Mouse (Mus musculus) liver, embryonic 16.5 days (tissue): ENCODE measurements around the gene Itga9. TPM values are rescaled to one million over a fixed set of nuclear protein-coding genes. Genes with fewer than 3 reads are reported as not detected.

Experiments used
- ATAC-seq: fragments of 200-750 bp; cut with Nextera tagmentation; 2 replicates; pipeline ENCODE4 v1.8.0; 2017; ENCODE audit warnings: low read depth, mild to moderate bottlenecking, moderate number of reproducible peaks, moderate library complexity
- H3K27ac ChIP-seq: fragments of 300-500 bp; sonication (generic); 2 replicates; pipeline ENCODE4 v1.5.1; 2014; ENCODE audit warnings: mild to moderate bottlenecking, low read length
- H3K27me3 ChIP-seq: fragments of 300-500 bp; sonication (generic); 2 replicates; pipeline ENCODE4 v1.6.1; 2014; ENCODE audit warnings: low read depth, low read length, mixed read lengths; ENCODE audit not compliant: control insufficient read depth, insufficient read depth
- H3K36me3 ChIP-seq: fragments of 300-500 bp; sonication (generic); 2 replicates; pipeline ENCODE4 v1.6.1; 2014; ENCODE audit warnings: mild to moderate bottlenecking; ENCODE audit not compliant: control insufficient read depth, insufficient read depth
- H3K4me1 ChIP-seq: fragments of 300-500 bp; sonication (generic); 2 replicates; pipeline ENCODE4 v1.6.1; 2014; ENCODE audit warnings: low read depth, low read length, mixed read lengths; ENCODE audit not compliant: control insufficient read depth
- H3K4me2 ChIP-seq: fragments of 300-500 bp; sonication (generic); 2 replicates; pipeline ENCODE4 v1.6.1; 2014; ENCODE audit warnings: low read depth, low read length, mixed read lengths
- H3K4me3 ChIP-seq: fragments of 300-500 bp; sonication (generic); 2 replicates; pipeline ENCODE4 v1.5.1; 2014; ENCODE audit warnings: low read depth, mild to moderate bottlenecking, low read length
- H3K9ac ChIP-seq: fragments of 300-500 bp; sonication (generic); 2 replicates; pipeline ENCODE4 v1.6.1; 2014; ENCODE audit warnings: low read depth, low read length
- H3K9me3 ChIP-seq: fragments of 300-500 bp; sonication (generic); replicated peaks from 2 replicates; pipeline ENCODE4 v1.6.1; 2016; ENCODE audit warnings: low read length; ENCODE audit not compliant: control insufficient read depth
- WGBS: fragments of 180-500 bp; shearing (Covaris S2); extraction: QIAGEN DNeasy Blood & Tissue Kit; methylation state at CpG from one replicate; pipeline ENCODE4 v1.1.7; 2014; ENCODE audit not compliant: insufficient replicate concordance; 5-methylcytosine and 5-hydroxymethylcytosine counted together
- polyA plus RNA-seq: library from polyadenylated mRNA; unstranded; fragments of >200 nt; fragmentation: Nextera tagmentation; extraction: Ambion mirVana; gene quantifications from 2 replicates; pipeline ENCODE4 v1.2.1, GENCODE M21; 2015

The Itga9 gene
- polyA plus RNA-seq, 1 experiment from 2014 or later: 1.4 TPM

DNA sequence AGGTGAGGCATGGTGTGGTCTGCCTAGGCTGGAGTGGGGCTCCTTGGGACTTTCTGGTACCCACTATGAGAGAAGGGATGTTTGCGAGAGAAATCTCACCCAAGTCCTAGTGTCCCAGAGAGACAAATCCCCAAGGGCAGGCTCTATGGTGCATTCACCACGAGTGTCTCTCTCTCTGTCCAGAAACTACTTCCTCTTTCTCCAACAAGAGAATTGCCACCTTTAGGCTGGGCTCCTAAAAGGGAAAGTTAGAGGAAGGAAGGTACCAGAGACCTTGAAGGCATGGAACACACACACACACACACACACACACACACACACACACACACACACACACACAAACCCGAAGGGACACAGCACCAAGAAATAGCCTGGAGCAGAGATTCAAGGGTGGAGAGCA lies 315.4 kb downstream of the Itga9 start:
- Histone ChIP-seq H3K9ac (no peak overlapping the region), H3K36me3 (no peaks in the 10 kb centered on the region), H3K9me3 (no peaks in the 10 kb centered on the region), H3K4me2 (no peak overlapping the region), H3K4me3 (no peak overlapping the region), H3K4me1 (peaks cover 16% of the 10 kb centered on the region), H3K27me3 (0 out of 2 replicates have a peak, but pooled peaks cover 2% of the 10 kb centered on the region), H3K27ac (no peak overlapping the region)
- no peak for ATAC-seq
- WGBS: 32% methylated on average over 3 of the region's 3 CpGs

GRCm38 (mm10) chr9:118924554-118925085 lies 318.1 kb downstream of the Itga9 start:
- H3K27me3 ChIP-seq: no peaks in the 10 kb centered on the region
- no peaks in the 10 kb centered on the region for H3K36me3 ChIP-seq
- peaks cover 33% of the 10 kb centered on the region for H3K4me1 ChIP-seq
- H3K27ac ChIP-seq: no peak overlapping the region
- H3K9me3 ChIP-seq: no peaks in the 10 kb centered on the region
- no peak for ATAC-seq
- 28% methylated on average over 16 of the region's 16 CpGs for WGBS
- peak overlapping the region; percentile 98 for H3K4me2 ChIP-seq
- H3K4me3 ChIP-seq: peak overlapping the region; percentile 81
- peak overlapping the region; percentile 74 for H3K9ac ChIP-seq

- H3K9ac ChIP-seq: peak overlapping the region; percentile 83
- WGBS: under 1% methylated on average over 53 of the region's 53 CpGs
- H3K4me2 ChIP-seq: peak overlapping the region; percentile 98
- H3K4me3 ChIP-seq: peak overlapping the region; percentile 81
- H3K36me3 ChIP-seq: no peaks in the 10 kb centered on the region
- no peaks in the 10 kb centered on the region for H3K9me3 ChIP-seq
- H3K27ac ChIP-seq: peak overlapping the region; percentile 88
- peaks cover 33% of the 10 kb centered on the region for H3K4me1 ChIP-seq
- peak; percentile 85 for ATAC-seq
- H3K27me3 ChIP-seq: no peaks in the 10 kb centered on the region
These were observed 319.0 kb downstream of the Itga9 start for GRCm38 (mm10) chr9:118925286-118926110.

DNA sequence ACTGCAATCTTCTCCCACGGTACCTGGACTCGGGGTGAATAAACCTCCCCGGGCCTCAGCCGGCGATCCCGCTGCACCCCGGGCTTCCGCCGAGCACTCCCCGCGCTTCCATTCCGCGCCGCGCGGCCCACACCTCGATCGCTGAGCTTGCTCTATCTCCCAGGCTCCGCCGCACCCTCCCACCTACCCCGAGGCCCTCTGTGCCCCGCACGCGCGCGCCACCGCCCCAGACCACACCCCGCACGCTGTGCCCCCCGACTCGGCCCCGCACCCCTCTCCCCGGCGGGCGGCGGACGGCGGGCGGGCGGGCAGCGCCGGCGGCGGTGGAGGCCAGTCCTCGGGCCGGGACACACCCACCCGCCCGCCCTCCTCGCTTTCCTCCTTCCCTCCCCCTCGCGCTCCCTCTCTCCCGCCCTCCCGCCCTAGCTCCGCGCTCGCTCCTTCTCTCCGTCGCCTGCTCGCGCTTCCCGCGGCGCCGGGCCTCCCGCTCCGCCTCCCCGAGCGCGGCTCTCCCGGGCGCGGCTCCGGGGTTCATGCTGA lies 319.7 kb downstream of the Itga9 start, which contains the start of gene Ctdspl:
Gene Ctdspl, plus strand, starts transcription at position 343 of the 540 bp plus-strand sequence.
- under 1% methylated on average over 42 of the region's 73 CpGs for WGBS
- peak; percentile 72 for ATAC-seq
- H3K27me3 ChIP-seq: no peaks in the 10 kb centered on the region
- peak within 1 kb of the TSS; percentile 81 for H3K4me3 ChIP-seq
- H3K9me3 ChIP-seq: no peaks in the 10 kb centered on the region
- peaks cover 33% of the 10 kb centered on the region for H3K4me1 ChIP-seq
- H3K4me2 ChIP-seq: peak within 1 kb of the TSS; percentile 98
- peak within 1 kb of the TSS; percentile 83 for H3K9ac ChIP-seq
- H3K27ac ChIP-seq: peak within 1 kb of the TSS; percentile 88
- H3K36me3 ChIP-seq: no peaks in the 10 kb centered on the region

- Histone ChIP-seq H3K27ac (peak overlapping the region; percentile 71), H3K4me1 (peaks cover 33% of the 10 kb centered on the region), H3K4me3 (peak overlapping the region; percentile 81), H3K27me3 (no peaks in the 10 kb centered on the region), H3K4me2 (peak overlapping the region; percentile 98), H3K36me3 (no peaks in the 10 kb centered on the region), H3K9me3 (no peaks in the 10 kb centered on the region), H3K9ac (peak overlapping the region; percentile 83)
- ATAC-seq: peak; percentile 1; the same call in 1 of the 2 replicates
- 2% methylated on average over 48 of the region's 68 CpGs for WGBS
These were observed 320.3 kb downstream of the Itga9 start for GRCm38 (mm10) chr9:118926688-118927321.

GRCm38 (mm10) chr9:118927501-118927900 lies 321.0 kb downstream of the Itga9 start:
- peak overlapping the region; percentile 83 for H3K9ac ChIP-seq
- WGBS: 15% methylated on average over 8 of the region's 8 CpGs

DNA sequence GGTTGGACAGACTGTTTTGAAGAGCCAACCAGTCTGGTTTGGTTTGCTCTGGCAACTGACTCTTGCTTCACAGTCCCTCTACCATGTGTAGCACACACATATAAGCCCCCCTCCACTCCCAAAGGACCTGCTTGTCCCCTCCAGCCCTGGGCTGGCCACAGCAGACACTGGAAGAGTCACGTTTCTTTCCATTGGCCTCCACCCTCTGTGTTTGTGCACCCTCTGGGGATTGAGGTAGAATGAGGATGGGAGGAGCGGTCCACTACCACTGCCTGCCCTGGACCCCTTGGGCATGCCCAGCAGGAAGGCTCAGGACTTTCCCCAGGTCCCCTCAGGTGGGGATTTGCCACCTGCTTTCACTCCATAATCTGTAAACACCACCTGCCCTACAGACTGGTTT lies 321.5 kb downstream of the Itga9 start:
- H3K4me1 ChIP-seq: peaks cover 33% of the 10 kb centered on the region
- peak overlapping the region; percentile 98 for H3K4me2 ChIP-seq
- H3K36me3 ChIP-seq: no peaks in the 10 kb centered on the region
- H3K4me3 ChIP-seq: peak overlapping the region; percentile 81
- H3K27ac ChIP-seq: peak overlapping the region; percentile 34; the same call in 1 of the 2 replicates
- WGBS: 59% methylated on average over 2 of the region's 2 CpGs
- peak overlapping the region; percentile 41 for H3K9ac ChIP-seq
- no peak for ATAC-seq
- H3K27me3 ChIP-seq: no peaks in the 10 kb centered on the region
- no peaks in the 10 kb centered on the region for H3K9me3 ChIP-seq

More at GRCm38 (mm10) chr9:118927501-118927900, 321.0 kb downstream of the Itga9 start:
- Histone ChIP-seq H3K4me1 (peaks cover 33% of the 10 kb centered on the region), H3K36me3 (no peaks in the 10 kb centered on the region), H3K27ac (peak overlapping the region; percentile 34; the same call in 1 of the 2 replicates), H3K4me2 (peak overlapping the region; percentile 98), H3K4me3 (peak overlapping the region; percentile 81), H3K9me3 (no peaks in the 10 kb centered on the region), H3K27me3 (no peaks in the 10 kb centered on the region)
- no peak for ATAC-seq

DNA sequence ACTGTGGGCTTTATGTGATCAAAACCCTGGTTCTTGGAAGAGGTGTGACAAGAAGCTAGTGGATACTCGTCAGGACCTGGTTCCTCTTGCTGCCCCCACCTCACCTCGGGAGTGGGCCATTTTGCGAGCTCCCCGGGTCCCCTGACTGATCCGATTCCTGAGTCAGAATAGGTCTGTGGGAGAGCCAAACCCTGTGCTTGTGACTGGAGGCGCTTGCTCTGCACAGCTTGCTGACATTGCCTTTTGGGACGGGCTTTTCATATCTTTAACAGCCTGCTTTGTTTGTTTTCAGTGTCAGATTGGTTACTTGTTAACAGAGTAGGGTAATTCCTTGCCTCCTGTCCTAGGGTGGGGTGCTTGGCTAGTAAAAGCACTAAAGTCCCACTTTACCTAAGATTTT lies 322.2 kb downstream of the Itga9 start:
- no peaks in the 10 kb centered on the region for H3K36me3 ChIP-seq
- H3K9ac ChIP-seq: peak overlapping the region; percentile 41; the same call in 1 of the 2 replicates
- ATAC-seq: no peak
- H3K4me3 ChIP-seq: no peak overlapping the region
- no peaks in the 10 kb centered on the region for H3K9me3 ChIP-seq
- H3K4me2 ChIP-seq: peak overlapping the region; percentile 98
- H3K27me3 ChIP-seq: no peaks in the 10 kb centered on the region
- 46% methylated on average over 7 of the region's 7 CpGs for WGBS
- H3K4me1 ChIP-seq: peaks cover 33% of the 10 kb centered on the region
- peak overlapping the region; percentile 71 for H3K27ac ChIP-seq
